Mouse (Mus musculus) adrenal gland, postnatal 14 days (tissue): ENCODE results near the gene Prune1. TPM values are rescaled to one million over a fixed set of nuclear protein-coding genes. Genes with fewer than 3 reads are reported as not detected.
"Not testable (repeated sequence)": the region's sequence is repeated elsewhere in the genome, so short reads cannot be mapped to it uniquely, and the experiment has no call there.

Experiments used
- DNase-seq: peaks from one replicate; pipeline ENCODE4 v3.0.0; 2021; ENCODE audit warnings: mixed read lengths
- total RNA-seq: library from RNA; stranded (reverse); gene quantifications from 2 replicates; pipeline ENCODE4 v1.2.3, GENCODE M21; 2021

Prune1 gene
- total RNA-seq, 1 experiment from 2014 or later, result 21.6 TPM

GRCm38 (mm10) chr3:95212889-95213608 lies 68.8 kb downstream of the Prune1 start:
- not testable (repeated sequence) for DNase-seq

DNA sequence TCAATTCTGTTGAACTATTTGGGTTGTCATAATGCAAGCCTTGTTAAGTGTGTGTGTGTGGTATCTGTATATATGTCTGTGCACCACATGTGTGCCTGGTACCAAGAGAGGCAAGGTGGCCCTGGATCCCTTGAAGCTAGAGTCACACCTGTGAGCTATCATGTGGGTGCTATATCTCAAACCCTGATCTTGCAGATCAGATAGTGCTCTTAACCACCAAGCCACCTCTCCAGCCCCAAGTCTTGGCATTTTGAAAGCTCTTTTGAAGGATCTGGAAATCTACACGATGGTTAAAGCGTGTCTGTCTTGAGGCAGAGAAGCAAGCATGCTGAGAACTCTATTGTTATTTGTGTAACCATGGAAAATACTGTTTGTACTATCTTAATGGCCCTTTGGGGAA lies 71.3 kb downstream of the Prune1 start:
- no peak for DNase-seq

DNA sequence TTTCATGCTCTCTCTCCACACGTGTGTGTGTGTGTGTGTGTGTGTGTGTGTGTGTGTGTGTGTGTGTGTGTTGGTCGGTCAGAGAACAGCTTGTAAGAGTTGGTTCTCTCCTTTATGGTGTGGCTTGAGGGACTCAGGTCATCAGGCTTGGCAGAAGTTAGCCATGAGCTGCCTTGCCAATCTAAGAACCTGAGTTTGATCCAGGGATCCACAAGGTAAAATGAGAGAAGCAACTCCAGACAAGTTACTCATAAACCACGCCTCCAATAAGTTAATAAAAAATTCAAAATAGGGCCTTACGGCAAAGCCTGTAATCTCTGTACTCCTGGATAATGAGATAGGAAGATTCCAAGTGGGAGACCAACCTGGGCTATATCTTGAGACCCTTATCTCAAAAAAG lies 73.6 kb downstream of the Prune1 start:
- DNase-seq, result no peak

GRCm38 (mm10) chr3:95203880-95204279 lies 78.0 kb downstream of the Prune1 start:
- DNase-seq, result no peak

Other genes with a start within 250 kb of the Prune1 start
- gene Psmd4, start 239.5 kb downstream of the Prune1 start, total RNA-seq, result 218 and 243 TPM in 2 replicates
- 42.9 and 43.8 TPM in 2 replicates for gene Pip5k1a, start 175.1 kb downstream of the Prune1 start, total RNA-seq
- 56.6 and 62.8 TPM in 2 replicates for gene Vps72, start 171.1 kb downstream of the Prune1 start, total RNA-seq
- gene Tmod4, start 157.6 kb downstream of the Prune1 start, total RNA-seq, result 1.4 TPM in 1 of 2 replicates, not detected in the other
- 39.8 and 43.6 TPM in 2 replicates for gene Scnm1, start 148.1 kb downstream of the Prune1 start, total RNA-seq
- 9.0 and 11.3 TPM in 2 replicates for gene Lysmd1, start 148.0 kb downstream of the Prune1 start, total RNA-seq
- 1.7 and 7.8 TPM in 2 replicates for gene Tnfaip8l2, start 139.7 kb downstream of the Prune1 start, total RNA-seq
- gene Sema6c, start 121.6 kb downstream of the Prune1 start, total RNA-seq, result 2.8 and 5.4 TPM in 2 replicates
- gene Gabpb2, start 64.2 kb downstream of the Prune1 start, total RNA-seq, result 22.6 and 26.4 TPM in 2 replicates
- 63.3 and 80.3 TPM in 2 replicates for gene Cdc42se1, start 53.3 kb downstream of the Prune1 start, total RNA-seq
- 6.9 and 15.1 TPM in 2 replicates for gene Mllt11, start 49.9 kb downstream of the Prune1 start, total RNA-seq
- gene Gm128, start 40.5 kb downstream of the Prune1 start, total RNA-seq, result not detected in 2 replicates
- gene Bnipl, start 30.9 kb downstream of the Prune1 start, total RNA-seq, result 0.19 and 0.34 TPM in 2 replicates
- 78.9 and 104 TPM in 2 replicates for gene Mindy1, start 731 bp downstream of the Prune1 start, total RNA-seq
- gene Anxa9, start 25.1 kb upstream of the Prune1 start, total RNA-seq, result 1.1 and 1.6 TPM in 2 replicates
- 181 and 196 TPM in 2 replicates for gene Cers2, start 32.7 kb upstream of the Prune1 start, total RNA-seq
- 27.1 and 28.0 TPM in 2 replicates for gene Setdb1, start 75.1 kb upstream of the Prune1 start, total RNA-seq
- not detected in 2 replicates for gene 4930558C23Rik, start 120.8 kb upstream of the Prune1 start, total RNA-seq
- 58.4 and 62.9 TPM in 2 replicates for gene Arnt, start 152.3 kb upstream of the Prune1 start, total RNA-seq
- 8.4 and 11.0 TPM in 2 replicates for gene Ctsk, start 217.2 kb upstream of the Prune1 start, total RNA-seq
- 15.2 and 28.4 TPM in 2 replicates for gene Ctss, start 244.7 kb upstream of the Prune1 start, total RNA-seq